Mouse (Mus musculus) bone marrow, adult 2 months (tissue): ENCODE measurements around the gene Ap2b1. TPM values are rescaled to one million over a fixed set of nuclear protein-coding genes. Genes with fewer than 3 reads are reported as not detected.

Source experiments
- H3K27ac ChIP-seq: fragments of 200-500 bp; 2 replicates; pipeline ENCODE4 v1.5.1; 2012; ENCODE audit warnings: low read depth, mild to moderate bottlenecking, control low read depth, inconsistent platforms, low read length; ENCODE audit not compliant: control insufficient read depth, poor library complexity, insufficient read depth
- H3K4me1 ChIP-seq: fragments of 200-500 bp; 2 replicates; pipeline ENCODE4 v1.6.1; 2011; ENCODE audit warnings: low read length; ENCODE audit not compliant: control insufficient read depth, insufficient read depth
- H3K4me3 ChIP-seq: fragments of 200-500 bp; replicated peaks from 2 replicates; pipeline ENCODE3; 2011; ENCODE audit warnings: mild to moderate bottlenecking, low read depth, low read length, control low read depth; ENCODE audit not compliant: control insufficient read depth
- CTCF ChIP-seq: fragments of 200-500 bp; IDR thresholded peaks from 2 replicates; pipeline ENCODE4 v1.5.1; 2011; ENCODE audit warnings: low read length, control low read depth; ENCODE audit not compliant: control insufficient read depth, insufficient read depth
- POLR2A ChIP-seq: fragments of 200-500 bp; IDR thresholded peaks from 2 replicates; pipeline ENCODE4 v1.6.1; 2011; ENCODE audit warnings: low read depth, mild to moderate bottlenecking, control low read depth, low read length, borderline replicate concordance; ENCODE audit not compliant: control insufficient read depth
- WGBS: fragments of 180-500 bp; shearing (Covaris S2); methylation state at CpG from one replicate; pipeline ENCODE4 v1.1.7; 2018; 5-methylcytosine and 5-hydroxymethylcytosine counted together
- polyA plus RNA-seq: library from polyadenylated mRNA; stranded (reverse); fragments of >200 nt; gene quantifications from 2 replicates; pipeline ENCODE4 v1.2.4, GENCODE M21; 2011; ENCODE audit warnings: low replicate concordance; ENCODE audit not compliant: missing spikeins, insufficient read depth, insufficient read length

Ap2b1 gene
- polyA plus RNA-seq, 1 experiment, result 59.2 TPM

DNA sequence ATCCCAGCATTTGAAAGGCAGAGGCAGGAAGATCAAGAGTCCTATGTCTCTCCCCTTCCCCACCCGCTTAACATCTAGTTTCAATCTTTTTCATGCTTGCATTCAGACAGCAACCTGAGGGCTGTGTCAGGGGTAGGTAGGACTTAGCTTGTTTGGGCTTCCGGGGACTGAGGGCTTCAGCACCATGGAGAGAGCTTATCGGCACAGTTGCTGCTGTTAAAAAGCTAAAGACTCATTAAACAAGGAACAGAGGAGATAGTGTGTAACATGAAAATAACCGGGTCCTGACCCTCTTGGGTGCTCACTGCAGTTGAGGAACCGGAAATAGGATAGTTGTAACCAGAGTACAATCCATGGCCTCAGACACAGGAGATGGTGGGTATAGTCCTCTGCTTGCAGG lies 118.3 kb downstream of the Ap2b1 start:
- 7% methylated on average over 5 of the region's 5 CpGs for WGBS
- H3K27ac ChIP-seq, result no peak overlapping the region
- TF ChIP-seq POLR2A (no peak), CTCF (no peak)
- no peak overlapping the region for H3K4me3 ChIP-seq
- H3K4me1 ChIP-seq, result 0 out of 2 replicates have a peak, but pooled peaks cover 2% of the 10 kb centered on the region

GRCm38 (mm10) chr11:83417708-83418107 lies 118.9 kb downstream of the Ap2b1 start:
- Histone ChIP-seq H3K27ac (no peak overlapping the region), H3K4me1 (0 out of 2 replicates have a peak, but pooled peaks cover 2% of the 10 kb centered on the region), H3K4me3 (no peak overlapping the region)
- 78% methylated on average over 7 of the region's 7 CpGs for WGBS
- TF ChIP-seq CTCF, result no peak
- TF ChIP-seq POLR2A, result no peak

DNA sequence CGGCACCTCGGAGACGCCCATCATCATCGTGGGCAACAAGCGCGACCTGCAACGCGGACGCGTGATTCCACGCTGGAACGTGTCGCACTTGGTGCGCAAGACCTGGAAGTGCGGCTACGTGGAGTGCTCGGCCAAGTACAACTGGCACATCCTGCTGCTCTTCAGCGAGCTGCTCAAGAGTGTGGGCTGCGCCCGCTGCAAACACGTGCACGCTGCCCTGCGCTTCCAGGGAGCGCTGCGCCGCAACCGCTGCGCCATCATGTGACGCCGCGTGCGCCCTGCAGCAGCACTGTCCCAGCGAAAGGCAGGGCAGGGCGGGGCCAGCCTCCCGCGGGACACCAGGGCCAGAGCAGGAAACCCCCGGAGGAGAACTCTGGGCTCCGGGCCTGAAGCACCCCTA lies 119.7 kb downstream of the Ap2b1 start:
- TF ChIP-seq CTCF, result no peak
- no peak for TF ChIP-seq POLR2A
- Histone ChIP-seq H3K27ac (no peak overlapping the region), H3K4me3 (no peak overlapping the region), H3K4me1 (0 out of 2 replicates have a peak, but pooled peaks cover 2% of the 10 kb centered on the region)
- WGBS, result 6% methylated on average over 38 of the region's 38 CpGs

DNA sequence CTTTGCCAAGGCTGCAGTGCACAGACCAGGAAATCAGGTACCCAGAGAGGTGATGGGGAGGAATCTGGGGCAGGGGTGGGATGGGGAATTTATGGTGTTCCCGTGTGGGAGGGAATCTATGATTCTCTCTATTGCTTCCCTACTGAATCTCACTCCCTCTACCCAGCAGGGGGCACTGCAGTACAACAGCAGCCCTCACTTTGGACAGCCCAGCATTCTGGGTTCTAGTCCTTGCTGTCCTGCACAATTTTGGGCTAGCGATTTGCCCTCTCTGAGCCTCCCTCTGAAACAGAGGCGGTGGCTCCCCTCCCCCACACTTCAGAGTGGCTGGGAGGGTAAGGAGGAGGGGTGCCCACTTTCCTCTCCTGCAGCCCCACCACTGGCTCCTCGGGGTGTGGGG lies 121.5 kb downstream of the Ap2b1 start:
- TF ChIP-seq CTCF, result peak; percentile 52
- TF ChIP-seq POLR2A, result no peak
- no peak overlapping the region for H3K27ac ChIP-seq
- WGBS, result 34% methylated on average over 4 of the region's 4 CpGs
- H3K4me3 ChIP-seq, result no peak overlapping the region
- H3K4me1 ChIP-seq, result 0 out of 2 replicates have a peak, but pooled peaks cover 2% of the 10 kb centered on the region

DNA sequence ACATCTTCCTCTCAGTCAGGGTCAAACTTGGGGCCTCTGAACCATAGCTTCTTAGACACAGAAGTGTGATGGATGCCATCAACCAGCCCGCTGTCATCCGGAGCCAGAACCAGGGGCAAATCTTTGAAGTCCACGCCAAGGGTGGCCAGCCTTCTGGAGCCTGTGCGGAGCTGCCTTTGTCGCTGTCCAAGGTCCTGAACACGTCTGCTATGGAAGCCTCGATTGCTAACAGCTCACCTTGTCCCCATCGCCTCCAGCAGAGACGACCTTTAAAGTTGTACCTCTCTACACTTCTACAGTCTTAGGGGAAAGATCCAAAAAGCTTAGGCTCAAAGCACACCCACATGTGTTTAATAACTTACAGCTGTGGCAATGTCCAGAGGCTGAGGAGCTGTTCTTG lies 122.5 kb downstream of the Ap2b1 start:
- no peak overlapping the region for H3K4me3 ChIP-seq
- TF ChIP-seq POLR2A (no peak), CTCF (no peak)
- WGBS, result 1% methylated on average over 9 of the region's 9 CpGs
- H3K27ac ChIP-seq, result no peak overlapping the region
- 0 out of 2 replicates have a peak, but pooled peaks cover 2% of the 10 kb centered on the region for H3K4me1 ChIP-seq

DNA sequence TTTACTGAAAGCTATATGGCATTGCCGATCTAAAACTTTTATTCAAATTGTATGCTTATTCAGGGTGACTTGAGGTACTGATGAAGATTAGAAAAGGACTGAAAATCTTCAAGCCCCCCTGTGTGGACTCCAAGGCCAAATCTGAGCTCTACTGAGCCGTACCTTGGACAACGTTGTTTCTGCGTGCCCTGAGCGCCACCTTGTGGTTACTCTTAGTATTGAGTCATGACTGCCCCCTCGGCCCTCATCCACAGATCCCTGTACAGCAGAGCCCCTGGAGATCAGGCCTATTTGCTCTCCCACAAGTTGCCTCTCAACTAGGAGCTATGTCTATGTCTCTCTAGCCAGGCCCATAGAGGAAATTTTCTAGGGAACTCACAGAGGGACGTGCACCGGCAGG lies 125.9 kb downstream of the Ap2b1 start:
- WGBS, result 11% methylated on average over 8 of the region's 8 CpGs
- Histone ChIP-seq H3K27ac (no peak overlapping the region), H3K4me1 (peaks cover 1% of the 10 kb centered on the region; the same call in 1 of the 2 replicates), H3K4me3 (no peak overlapping the region)
- TF ChIP-seq CTCF (peak; percentile 94), POLR2A (no peak)

GRCm38 (mm10) chr11:83426964-83427363 lies 128.1 kb downstream of the Ap2b1 start:
- H3K4me1 ChIP-seq, result peaks cover 1% of the 10 kb centered on the region; the same call in 1 of the 2 replicates
- TF ChIP-seq CTCF (no peak), POLR2A (0 out of 2 replicates have a peak, but pooled peaks have one; percentile 16)
- H3K4me3 ChIP-seq, result peak overlapping the region; percentile 13
- H3K27ac ChIP-seq, result no peak overlapping the region; the same call in 1 of the 2 replicates
- WGBS, result 4% methylated on average over 17 of the region's 17 CpGs

DNA sequence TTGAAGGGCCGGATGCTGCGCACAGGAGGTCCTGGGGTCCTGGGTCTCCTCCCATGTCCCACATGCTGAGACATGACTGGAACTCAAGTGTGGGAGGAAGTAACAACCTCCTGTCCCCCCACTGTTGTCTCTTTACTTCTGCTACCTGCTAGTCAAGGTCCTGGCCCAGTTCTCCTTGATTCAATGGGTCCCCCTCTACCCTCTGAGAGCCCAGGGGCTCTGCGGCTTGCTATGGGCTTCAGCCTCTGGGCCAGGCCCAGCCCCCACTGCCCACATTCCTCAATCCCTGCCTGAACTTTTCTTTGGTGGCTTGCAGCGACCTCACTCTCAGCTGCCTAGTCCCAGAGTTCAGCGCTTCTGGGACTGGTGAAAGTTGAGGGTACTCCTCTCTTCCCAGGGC lies 130.5 kb downstream of the Ap2b1 start, which contains the start of gene Gas2l2:
Gene Gas2l2, minus strand, starts transcription at position 101 of the 400 bp plus-strand sequence.
- no peak for TF ChIP-seq CTCF
- TF ChIP-seq POLR2A, result no peak
- no peak within 1 kb of the TSS for H3K4me3 ChIP-seq
- 81% methylated on average over 5 of the region's 5 CpGs for WGBS

DNA sequence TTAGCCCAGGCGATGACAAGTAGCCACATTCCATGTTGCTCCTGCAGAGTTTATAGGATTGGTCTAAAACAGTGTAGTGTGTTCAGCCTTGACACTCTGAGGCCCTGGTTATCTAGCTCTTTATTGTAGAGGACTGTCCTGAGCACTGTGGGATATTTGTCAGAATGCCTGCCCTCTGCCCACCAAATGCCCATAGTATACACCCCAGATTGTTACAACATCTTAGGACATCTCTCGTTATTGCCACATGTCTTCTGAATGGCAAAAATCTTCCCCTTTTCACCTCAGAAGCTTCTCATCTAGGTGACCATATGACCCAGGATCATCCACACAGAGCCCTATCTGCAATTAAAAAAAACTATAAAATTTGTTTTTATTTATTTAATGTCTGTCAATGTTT lies 133.7 kb downstream of the Ap2b1 start:
- H3K4me3 ChIP-seq, result no peak overlapping the region
- 56% methylated on average over 2 of the region's 2 CpGs for WGBS
- no peak overlapping the region for H3K27ac ChIP-seq
- no peaks in the 10 kb centered on the region; the same call in 1 of the 2 replicates for H3K4me1 ChIP-seq
- TF ChIP-seq POLR2A (no peak), CTCF (no peak)

More for the DNA sequence above, 130.5 kb downstream of the Ap2b1 start, which contains the start of gene Gas2l2:
- Histone ChIP-seq H3K27ac (no peak within 1 kb of the TSS), H3K4me1 (peaks cover 1% of the 10 kb centered on the region; the same call in 1 of the 2 replicates)
